Mouse (Mus musculus) ES-E14 (cell line): ENCODE measurements around the gene Brd9.

Experiments used
- CHD2 ChIP-seq: IDR thresholded peaks from 2 replicates; pipeline ENCODE4 v1.6.1; 2014; ENCODE audit warnings: mild to moderate bottlenecking, low read depth, low read length, inconsistent platforms
- MAFK ChIP-seq: IDR thresholded peaks from 2 replicates; pipeline ENCODE4 v1.6.1; 2014; ENCODE audit warnings: mild to moderate bottlenecking, low read depth, low read length, inconsistent platforms; ENCODE audit not compliant: insufficient read depth
- ZNF384 ChIP-seq: IDR thresholded peaks from 2 replicates; pipeline ENCODE4 v1.6.1; 2012; ENCODE audit warnings: low read depth, low read length, inconsistent platforms

- TF ChIP-seq ZNF384 (no peak), CHD2 (no peak), MAFK (no peak)
These were observed 39.3 kb downstream of the Brd9 start for GRCm38 (mm10) chr13:73976935-73977334.
